Mouse (Mus musculus) spleen, adult 12 weeks (tissue): ENCODE data around the gene Tfpi.
A peak's percentile ranks its signal among the peaks of the same experiment; 100 is the strongest.

Experiments
- DNase-seq: peaks from one replicate; pipeline ENCODE4 v3.0.0; 2022; ENCODE audit warnings: low spot score

Tfpi gene

GRCm38 (mm10) chr2:84473941-84474530 lies 2.5 kb downstream of the Tfpi start:
- no peak for DNase-seq

GRCm38 (mm10) chr2:84467391-84467790 lies 9.2 kb downstream of the Tfpi start:
- no peak for DNase-seq

- DNase-seq, result no peak
Observed at GRCm38 (mm10) chr2:84464956-84465355, 11.6 kb downstream of the Tfpi start.

GRCm38 (mm10) chr2:84462411-84462810 lies 14.2 kb downstream of the Tfpi start:
- no peak for DNase-seq

GRCm38 (mm10) chr2:84459651-84460177 lies 16.9 kb downstream of the Tfpi start:
- DNase-seq, result no peak

- no peak for DNase-seq
Observed at GRCm38 (mm10) chr2:84457221-84457620, 19.4 kb downstream of the Tfpi start.

GRCm38 (mm10) chr2:84455236-84455799 lies 21.3 kb downstream of the Tfpi start:
- DNase-seq, result no peak

GRCm38 (mm10) chr2:84454551-84455235 lies 21.9 kb downstream of the Tfpi start:
- no peak for DNase-seq

- DNase-seq, result no peak
Observed at GRCm38 (mm10) chr2:84454051-84454450, 22.5 kb downstream of the Tfpi start.

GRCm38 (mm10) chr2:84445499-84445898 lies 31.1 kb downstream of the Tfpi start:
- no peak for DNase-seq

- no peak for DNase-seq
Observed at GRCm38 (mm10) chr2:84441940-84442339, 34.6 kb downstream of the Tfpi start.

GRCm38 (mm10) chr2:84429724-84430123 lies 46.9 kb downstream of the Tfpi start:
- DNase-seq, result no peak

- no peak for DNase-seq
Observed at GRCm38 (mm10) chr2:84428836-84429235, 47.7 kb downstream of the Tfpi start.

- no peak for DNase-seq
Observed at GRCm38 (mm10) chr2:84426531-84426930, 50.0 kb downstream of the Tfpi start.

GRCm38 (mm10) chr2:84425138-84425537 lies 51.4 kb downstream of the Tfpi start, which contains the start of gene Calcrl:
Gene Calcrl (minus strand): TSS chr2:84425411.
- peak; percentile 56 for DNase-seq

- DNase-seq, result no peak
Observed at GRCm38 (mm10) chr2:84416501-84416900, 60.1 kb downstream of the Tfpi start.

- no peak for DNase-seq
Observed at GRCm38 (mm10) chr2:84409796-84410592, 66.6 kb downstream of the Tfpi start.

- DNase-seq, result no peak
Observed at GRCm38 (mm10) chr2:84404834-84405233, 71.7 kb downstream of the Tfpi start.

GRCm38 (mm10) chr2:84402713-84403112 lies 73.9 kb downstream of the Tfpi start:
- DNase-seq, result no peak

GRCm38 (mm10) chr2:84396557-84396956 lies 80.0 kb downstream of the Tfpi start:
- DNase-seq, result no peak

GRCm38 (mm10) chr2:84393236-84393635 lies 83.3 kb downstream of the Tfpi start:
- no peak for DNase-seq

- DNase-seq, result no peak
Observed at GRCm38 (mm10) chr2:84389075-84389474, 87.5 kb downstream of the Tfpi start.
